Mouse (Mus musculus) retina, postnatal 1 day (tissue): ENCODE measurements around the gene Zfp64.
"Not testable (repeated sequence)": the region's sequence is repeated elsewhere in the genome, so short reads cannot be mapped to it uniquely, and the experiment has no call there.

ENCODE experiments used
- DNase-seq: peaks from one replicate; pipeline ENCODE4 v3.0.0-alpha.2; 2012

Gene Zfp64

GRCm38 (mm10) chr2:168884641-168885040 lies 70.7 kb downstream of the Zfp64 start:
- DNase-seq: peak; percentile 23

GRCm38 (mm10) chr2:168882997-168883396 lies 72.4 kb downstream of the Zfp64 start:
- DNase-seq: no peak

- peak; percentile 38 for DNase-seq
Measured at GRCm38 (mm10) chr2:168881927-168882326, 73.5 kb downstream of the Zfp64 start.

- DNase-seq: no peak
Measured at GRCm38 (mm10) chr2:168879573-168879972, 75.8 kb downstream of the Zfp64 start.

- DNase-seq: no peak
Measured at GRCm38 (mm10) chr2:168878708-168879107, 76.7 kb downstream of the Zfp64 start.

GRCm38 (mm10) chr2:168878158-168878557 lies 77.2 kb downstream of the Zfp64 start:
- DNase-seq: no peak

GRCm38 (mm10) chr2:168876631-168877030 lies 78.8 kb downstream of the Zfp64 start:
- no peak for DNase-seq

GRCm38 (mm10) chr2:168874498-168874897 lies 80.9 kb downstream of the Zfp64 start:
- DNase-seq: no peak

GRCm38 (mm10) chr2:168871767-168872511 lies 83.4 kb downstream of the Zfp64 start:
- DNase-seq: peak; percentile 18

- DNase-seq: peak; percentile 54
Measured at GRCm38 (mm10) chr2:168870480-168870879, 84.9 kb downstream of the Zfp64 start.

GRCm38 (mm10) chr2:168866942-168867341 lies 88.4 kb downstream of the Zfp64 start:
- DNase-seq: no peak

- DNase-seq: no peak
Measured at GRCm38 (mm10) chr2:168866436-168866835, 89.0 kb downstream of the Zfp64 start.

- DNase-seq: no peak
Measured at GRCm38 (mm10) chr2:168864905-168865304, 90.5 kb downstream of the Zfp64 start.

GRCm38 (mm10) chr2:168862694-168863093 lies 92.7 kb downstream of the Zfp64 start:
- DNase-seq: no peak

GRCm38 (mm10) chr2:168860922-168861740 lies 94.3 kb downstream of the Zfp64 start:
- DNase-seq: peak; percentile 66

- peak; percentile 35 for DNase-seq
Measured at GRCm38 (mm10) chr2:168860032-168860691, 95.2 kb downstream of the Zfp64 start.

GRCm38 (mm10) chr2:168856638-168857037 lies 98.7 kb downstream of the Zfp64 start:
- no peak for DNase-seq

GRCm38 (mm10) chr2:168854777-168855176 lies 100.6 kb downstream of the Zfp64 start:
- no peak for DNase-seq

GRCm38 (mm10) chr2:168853869-168854268 lies 101.5 kb downstream of the Zfp64 start:
- DNase-seq: not testable (repeated sequence)

GRCm38 (mm10) chr2:168851545-168851944 lies 103.8 kb downstream of the Zfp64 start:
- no peak for DNase-seq

- no peak for DNase-seq
Measured at GRCm38 (mm10) chr2:168848553-168848952, 106.8 kb downstream of the Zfp64 start.

- no peak for DNase-seq
Measured at GRCm38 (mm10) chr2:168846180-168846720, 109.1 kb downstream of the Zfp64 start.
